Mouse (Mus musculus): Measurements from ENCODE around the gene Foxn3.

DNA sequence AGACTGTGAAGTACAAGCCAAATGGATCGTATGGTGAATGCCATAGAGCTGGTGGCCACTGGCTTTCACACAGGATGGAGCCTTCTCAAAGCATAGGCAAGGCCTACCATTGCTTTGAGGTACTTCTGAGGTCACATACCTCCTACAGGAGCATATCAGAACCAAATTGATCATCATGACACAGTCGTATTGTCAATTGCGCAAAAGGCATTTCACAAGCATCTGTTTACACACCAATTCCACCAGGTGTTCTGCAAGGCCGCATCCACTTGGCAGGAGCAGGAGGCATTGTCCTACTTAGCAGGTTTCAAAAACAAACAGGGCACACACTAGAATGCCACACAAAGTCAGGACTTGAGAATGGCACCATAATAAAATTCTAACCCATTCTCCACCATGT is 128.2 kb downstream of the Foxn3 start:
- TF ChIP-seq POLR2A (IDR thresholded peaks at IDR 0.05; ENCODE audit: borderline replicate concordance, insufficient read depth, low read length) (no peak), CTCF (IDR thresholded peaks at IDR 0.05; ENCODE audit: borderline replicate concordance, insufficient read depth, low read depth, low read length) (no peak)

Measured in cerebellum, adult 2 months (tissue).